Mouse (Mus musculus) midbrain, embryonic 10.5 days (tissue): ENCODE data around the gene Zfp383. TPM values are rescaled to one million over a fixed set of nuclear protein-coding genes. Genes with fewer than 3 reads are reported as not detected.

Source experiments
- DNase-seq: peaks from one replicate; pipeline ENCODE4 v3.0.0-alpha.2; 2017; ENCODE audit warnings: low spot score
- H3K27ac ChIP-seq: fragments of 300-500 bp; sonication (generic); replicated peaks from 2 replicates; pipeline ENCODE4 v1.5.1; 2016; ENCODE audit warnings: mild to moderate bottlenecking
- H3K27me3 ChIP-seq: fragments of 300-500 bp; sonication (generic); 2 replicates; pipeline ENCODE4 v1.6.1; 2016; ENCODE audit warnings: low read depth, mild to moderate bottlenecking; ENCODE audit not compliant: poor library complexity, severe bottlenecking
- H3K36me3 ChIP-seq: fragments of 300-500 bp; sonication (generic); 2 replicates; pipeline ENCODE4 v1.6.1; 2016; ENCODE audit warnings: mild to moderate bottlenecking, moderate library complexity
- H3K4me1 ChIP-seq: fragments of 300-500 bp; sonication (generic); 2 replicates; pipeline ENCODE4 v1.6.1; 2016
- H3K4me3 ChIP-seq: fragments of 300-500 bp; sonication (generic); 2 replicates; pipeline ENCODE4 v1.5.1; 2016; ENCODE audit warnings: mild to moderate bottlenecking, moderate library complexity
- H3K9me3 ChIP-seq: fragments of 300-500 bp; sonication (generic); replicated peaks from 2 replicates; pipeline ENCODE4 v1.6.1; 2016; ENCODE audit warnings: mild to moderate bottlenecking
- WGBS: fragments of 180-500 bp; shearing (Covaris S2); methylation state at CpG from one replicate; pipeline ENCODE4 v1.1.7; 2016; 5-methylcytosine and 5-hydroxymethylcytosine counted together
- polyA plus RNA-seq: library from polyadenylated mRNA; unstranded; fragments of >200 nt; fragmentation: Nextera tagmentation; extraction: Ambion mirVana; gene quantifications from 2 replicates; pipeline ENCODE4 v1.2.1, GENCODE M21; 2016

Gene Zfp383
- polyA plus RNA-seq, 1 experiment from 2014 or later, result 5.4 TPM

DNA sequence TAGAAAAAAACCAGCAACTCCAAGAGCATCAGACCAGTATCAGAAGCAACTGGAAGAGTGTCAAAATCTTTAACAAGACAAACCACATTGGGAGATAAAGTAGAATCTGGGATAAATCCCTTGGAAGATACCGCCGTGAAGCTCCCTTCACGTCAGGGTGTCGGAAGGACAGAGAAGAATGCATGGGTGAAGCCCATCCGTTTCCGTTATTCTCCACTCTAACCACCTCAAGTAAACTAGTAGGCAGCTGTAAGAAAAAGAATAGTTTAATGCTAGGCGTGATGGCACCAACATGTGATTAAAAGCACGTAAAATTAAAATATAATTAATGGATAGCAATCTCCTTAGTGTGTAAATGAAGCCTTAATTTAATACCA is 1.4 kb upstream of the Zfp383 start:
- Histone ChIP-seq H3K27ac (peak overlapping the region; percentile 94), H3K9me3 (no peaks in the 10 kb centered on the region), H3K36me3 (peaks cover 31% of the 10 kb centered on the region), H3K4me1 (peaks cover 24% of the 10 kb centered on the region), H3K4me3 (peak overlapping the region; percentile 55), H3K27me3 (no peaks in the 10 kb centered on the region)
- 23% methylated on average over 8 of the region's 8 CpGs for WGBS
- peak; percentile 33 for DNase-seq

DNA sequence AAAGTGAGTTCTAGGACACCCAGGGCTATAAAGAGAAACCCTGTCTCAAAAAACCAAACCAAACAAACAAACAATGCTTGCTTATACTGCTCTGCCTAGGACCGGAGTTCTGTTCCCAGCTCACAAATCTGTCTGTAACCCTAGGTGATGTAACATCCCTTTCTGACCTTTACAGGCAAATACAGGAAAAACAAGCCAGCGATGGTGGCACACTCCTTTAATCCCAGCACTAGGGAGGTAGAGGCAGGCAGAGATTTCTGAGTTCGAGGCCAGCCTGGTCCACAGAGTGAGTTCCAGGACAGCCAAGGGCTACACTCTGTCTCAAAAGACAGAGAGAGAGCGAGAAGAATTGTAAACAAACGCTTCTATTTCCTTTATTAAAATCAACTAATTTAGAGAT is 817 bp upstream of the Zfp383 start:
- peak overlapping the region; percentile 55; the same call in 1 of the 2 replicates for H3K4me3 ChIP-seq
- no peaks in the 10 kb centered on the region for H3K9me3 ChIP-seq
- peaks cover 32% of the 10 kb centered on the region for H3K36me3 ChIP-seq
- H3K27me3 ChIP-seq, result no peaks in the 10 kb centered on the region
- H3K27ac ChIP-seq, result peak overlapping the region; percentile 94
- no peak for DNase-seq
- 90% methylated on average over 5 of the region's 5 CpGs for WGBS
- peaks cover 24% of the 10 kb centered on the region for H3K4me1 ChIP-seq

DNA sequence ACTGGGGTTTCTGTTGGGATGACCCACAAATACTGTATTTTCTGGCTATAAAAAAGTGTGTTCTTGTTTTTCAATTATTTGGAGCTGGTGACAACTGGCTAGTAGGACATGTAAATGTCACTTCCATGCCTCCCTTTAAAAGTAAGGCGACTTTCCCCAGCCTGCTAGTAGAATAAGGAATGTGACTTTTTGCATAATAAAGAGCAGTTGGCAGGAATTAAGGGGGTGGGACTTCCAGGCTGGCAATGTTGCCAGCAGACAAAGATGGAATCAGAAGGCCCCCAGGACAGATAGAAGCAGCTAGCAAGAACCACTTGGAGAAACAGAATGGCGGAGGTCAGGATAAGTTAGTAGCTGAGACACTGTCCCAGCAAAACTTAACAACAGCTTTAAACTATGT is 2.2 kb downstream of the Zfp383 start:
- Histone ChIP-seq H3K4me1 (peaks cover 24% of the 10 kb centered on the region), H3K27ac (no peak overlapping the region), H3K27me3 (no peaks in the 10 kb centered on the region), H3K9me3 (peaks cover 5% of the 10 kb centered on the region), H3K4me3 (0 out of 2 replicates have a peak overlapping the region, but pooled peaks have one; percentile 68), H3K36me3 (peaks cover 44% of the 10 kb centered on the region)
- no peak for DNase-seq
- 66% methylated on average over 2 of the region's 2 CpGs for WGBS

DNA sequence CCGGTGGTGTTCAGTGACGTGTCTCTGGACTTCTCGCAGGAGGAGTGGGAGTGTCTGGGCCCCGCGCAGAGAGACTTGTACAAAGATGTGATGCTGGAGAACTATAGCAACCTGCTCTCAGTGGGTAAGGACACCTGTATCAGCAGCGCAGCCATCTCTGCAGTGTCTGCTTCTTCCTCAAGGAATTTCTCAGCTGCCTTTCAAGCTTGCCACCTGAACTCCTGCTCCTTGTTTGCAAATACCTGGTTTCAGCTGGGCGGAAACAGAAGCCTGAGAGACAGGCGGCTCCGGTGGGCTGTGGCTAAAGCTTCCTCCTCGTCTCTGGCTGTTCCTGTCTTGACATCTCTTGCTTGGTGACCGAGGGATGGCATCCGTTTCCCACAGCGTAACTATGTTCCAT is 4.1 kb downstream of the Zfp383 start:
- peaks cover 63% of the 10 kb centered on the region for H3K36me3 ChIP-seq
- peaks cover 13% of the 10 kb centered on the region for H3K9me3 ChIP-seq
- H3K27ac ChIP-seq, result no peak overlapping the region
- H3K4me3 ChIP-seq, result no peak overlapping the region
- peaks cover 18% of the 10 kb centered on the region for H3K4me1 ChIP-seq
- WGBS, result 96% methylated on average over 13 of the region's 13 CpGs
- no peak for DNase-seq
- H3K27me3 ChIP-seq, result no peaks in the 10 kb centered on the region

DNA sequence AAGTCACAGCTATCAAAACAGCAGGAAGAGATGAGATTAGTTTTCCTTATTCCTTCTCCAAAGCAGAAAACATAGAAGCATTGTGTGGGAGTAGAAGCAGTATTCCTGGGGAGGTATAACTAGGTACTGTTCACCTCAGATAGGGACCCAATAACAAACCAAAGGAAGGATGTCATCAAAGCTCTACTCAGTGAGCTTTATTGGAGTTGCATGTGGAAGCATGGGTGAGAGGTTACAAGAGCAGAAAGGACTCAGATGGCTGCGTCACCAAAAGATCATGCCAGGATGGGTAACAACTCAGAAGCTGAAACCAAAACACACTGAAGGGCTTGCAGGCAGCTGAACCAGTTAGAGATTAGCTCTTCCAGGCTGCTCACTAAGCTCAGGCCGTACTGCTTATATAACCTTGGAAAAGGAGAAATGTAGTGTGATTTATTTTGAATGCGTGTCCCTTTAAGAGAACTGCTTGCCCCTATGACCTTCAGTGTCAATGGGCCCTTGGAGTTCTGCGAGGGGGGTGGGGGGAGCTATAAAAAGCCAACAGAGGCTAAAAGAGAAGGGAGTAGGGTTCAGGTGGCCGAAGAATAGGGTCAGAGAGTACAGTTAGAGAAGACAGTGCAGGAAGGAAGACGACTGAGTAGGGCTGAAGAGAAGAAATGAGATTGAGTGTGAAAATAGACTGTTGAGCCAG is 9.5 kb downstream of the Zfp383 start:
- Histone ChIP-seq H3K4me3 (no peak overlapping the region), H3K27ac (no peak overlapping the region), H3K36me3 (peaks cover 49% of the 10 kb centered on the region), H3K4me1 (no peaks in the 10 kb centered on the region), H3K9me3 (peaks cover 13% of the 10 kb centered on the region), H3K27me3 (no peaks in the 10 kb centered on the region)
- DNase-seq, result no peak
- WGBS, result 75% methylated on average over 6 of the region's 6 CpGs

DNA sequence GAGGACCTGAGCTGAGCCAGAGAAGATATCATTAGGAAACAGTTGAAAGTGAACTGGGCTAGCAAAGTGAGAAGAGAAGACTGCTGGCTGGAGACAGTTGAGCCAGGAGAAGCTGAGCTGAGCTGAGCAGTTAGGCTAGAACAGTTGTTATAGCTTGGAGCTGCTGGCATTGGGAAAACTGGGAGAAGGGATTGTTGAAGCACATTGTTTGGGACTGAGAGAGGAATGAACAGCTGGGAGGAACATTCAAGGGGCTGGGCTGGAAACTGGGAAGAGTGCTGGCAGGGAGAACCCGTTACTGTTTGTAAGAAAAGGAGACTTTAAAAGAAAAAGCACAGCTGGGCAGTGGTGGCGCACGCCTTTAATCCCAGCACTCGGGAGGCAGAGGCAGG is 10.0 kb downstream of the Zfp383 start:
- WGBS, result 83% methylated on average over 4 of the region's 4 CpGs
- Histone ChIP-seq H3K27me3 (no peaks in the 10 kb centered on the region), H3K4me1 (no peaks in the 10 kb centered on the region), H3K4me3 (no peak overlapping the region), H3K27ac (no peak overlapping the region), H3K9me3 (peaks cover 13% of the 10 kb centered on the region), H3K36me3 (peaks cover 45% of the 10 kb centered on the region)
- no peak for DNase-seq

DNA sequence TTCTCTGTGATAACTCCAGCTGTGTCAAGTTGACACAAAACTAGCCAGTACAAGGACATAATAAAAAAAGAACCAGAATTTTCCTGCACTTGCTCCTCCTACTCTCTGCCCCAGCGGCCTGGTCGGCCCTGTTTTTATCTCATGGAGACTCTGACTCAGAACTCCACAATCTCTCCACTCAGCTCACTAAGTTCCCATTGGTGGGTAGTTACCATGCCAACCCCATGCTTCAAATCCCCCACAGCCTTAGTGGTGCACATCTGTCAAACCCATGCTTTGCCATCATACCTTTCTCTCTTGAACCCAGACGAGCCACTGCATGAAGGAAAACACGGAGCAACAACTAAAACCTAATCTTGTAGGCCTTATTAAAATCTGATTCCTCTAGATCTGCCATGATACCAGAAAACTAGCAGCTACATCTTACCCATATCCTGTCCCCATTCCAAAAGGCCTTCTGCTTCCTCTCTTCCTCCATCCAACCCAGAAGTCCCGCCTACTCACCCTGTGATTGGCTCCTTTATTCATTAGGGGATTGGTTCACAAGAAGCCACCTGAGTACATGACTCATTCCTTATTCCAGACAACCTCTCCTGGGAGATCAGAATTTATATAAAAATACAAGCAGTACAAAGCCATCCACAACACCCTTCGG is 13.5 kb downstream of the Zfp383 start:
- Histone ChIP-seq H3K9me3 (no peaks in the 10 kb centered on the region), H3K36me3 (peaks cover 10% of the 10 kb centered on the region), H3K27me3 (no peaks in the 10 kb centered on the region), H3K27ac (no peak overlapping the region), H3K4me1 (no peaks in the 10 kb centered on the region), H3K4me3 (no peak overlapping the region)
- WGBS, result 88% methylated on average over 6 of the region's 6 CpGs
- DNase-seq, result no peak

DNA sequence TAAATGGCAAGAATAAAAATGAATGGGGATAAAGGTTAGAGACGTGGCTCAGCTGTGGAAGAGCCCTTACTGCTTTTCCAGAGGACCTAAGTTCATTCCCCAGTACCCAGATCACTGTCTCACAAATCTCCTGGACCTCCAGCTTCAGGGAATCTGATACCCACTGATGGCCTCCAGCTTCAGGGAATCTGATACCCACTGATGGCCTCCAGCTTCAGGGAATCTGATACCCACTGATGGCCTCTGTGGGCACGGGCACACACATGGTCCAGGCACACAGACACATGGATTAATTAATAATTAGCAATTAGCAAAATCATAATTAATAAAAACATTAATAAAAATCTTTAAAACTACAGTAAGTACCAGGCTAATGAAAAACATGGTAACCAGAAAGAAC is 14.8 kb downstream of the Zfp383 start:
- DNase-seq, result no peak
- Histone ChIP-seq H3K36me3 (no peaks in the 10 kb centered on the region), H3K4me3 (no peak overlapping the region), H3K4me1 (no peaks in the 10 kb centered on the region), H3K27me3 (no peaks in the 10 kb centered on the region), H3K27ac (no peak overlapping the region), H3K9me3 (no peaks in the 10 kb centered on the region)
- 79% methylated on average over 2 of the region's 2 CpGs for WGBS

DNA sequence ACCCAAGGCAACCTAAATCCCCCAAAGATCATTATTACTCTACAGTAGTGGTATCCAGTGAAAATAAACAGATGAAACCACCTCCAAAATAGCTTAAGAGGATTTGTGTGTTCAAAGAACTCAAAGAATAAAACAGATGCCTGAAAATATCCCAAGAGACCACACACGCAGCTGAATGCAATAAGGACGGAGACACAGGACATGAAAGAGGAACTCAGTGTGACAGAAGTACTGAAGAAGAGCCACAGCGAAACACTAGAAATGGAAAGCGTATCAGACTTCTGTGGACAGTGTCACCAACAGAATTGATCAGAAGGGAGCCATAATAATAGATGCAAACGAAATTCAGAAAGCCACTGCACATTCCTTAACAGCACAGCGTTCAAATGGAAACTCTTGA is 30.8 kb downstream of the Zfp383 start:
- H3K36me3 ChIP-seq, result peaks cover 80% of the 10 kb centered on the region
- no peaks in the 10 kb centered on the region for H3K9me3 ChIP-seq

DNA sequence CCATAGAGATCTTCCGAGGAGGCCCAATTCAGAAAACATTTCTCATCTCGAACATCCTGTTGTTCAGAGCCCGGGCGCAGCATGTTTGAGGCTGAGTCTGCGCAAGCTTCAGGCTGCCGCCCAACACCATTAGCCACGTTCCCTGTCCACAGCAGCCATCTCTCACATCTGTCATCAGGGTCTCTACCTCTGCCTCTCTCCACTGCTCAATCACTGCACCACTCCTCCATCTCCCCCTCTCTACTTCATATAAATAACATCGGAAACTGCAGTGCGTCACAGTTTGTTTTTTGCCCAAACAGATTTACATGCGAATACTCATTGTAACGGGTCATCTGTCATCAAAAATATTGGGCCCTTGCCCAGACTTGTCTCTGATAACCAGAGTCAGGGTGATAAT is 33.0 kb downstream of the Zfp383 start:
- Histone ChIP-seq H3K4me3 (no peak overlapping the region), H3K36me3 (peaks cover 65% of the 10 kb centered on the region), H3K9me3 (no peaks in the 10 kb centered on the region), H3K27me3 (no peaks in the 10 kb centered on the region), H3K4me1 (no peaks in the 10 kb centered on the region; the same call in 1 of the 2 replicates), H3K27ac (no peak overlapping the region)
- no peak for DNase-seq
- WGBS, result 95% methylated on average over 11 of the region's 11 CpGs

More for the DNA sequence above, 30.8 kb downstream of the Zfp383 start:
- DNase-seq, result no peak
- WGBS, result 86% methylated on average over 6 of the region's 6 CpGs
- no peak overlapping the region for H3K4me3 ChIP-seq
- no peaks in the 10 kb centered on the region for H3K27me3 ChIP-seq
- no peaks in the 10 kb centered on the region; the same call in 1 of the 2 replicates for H3K4me1 ChIP-seq
- no peak overlapping the region for H3K27ac ChIP-seq

DNA sequence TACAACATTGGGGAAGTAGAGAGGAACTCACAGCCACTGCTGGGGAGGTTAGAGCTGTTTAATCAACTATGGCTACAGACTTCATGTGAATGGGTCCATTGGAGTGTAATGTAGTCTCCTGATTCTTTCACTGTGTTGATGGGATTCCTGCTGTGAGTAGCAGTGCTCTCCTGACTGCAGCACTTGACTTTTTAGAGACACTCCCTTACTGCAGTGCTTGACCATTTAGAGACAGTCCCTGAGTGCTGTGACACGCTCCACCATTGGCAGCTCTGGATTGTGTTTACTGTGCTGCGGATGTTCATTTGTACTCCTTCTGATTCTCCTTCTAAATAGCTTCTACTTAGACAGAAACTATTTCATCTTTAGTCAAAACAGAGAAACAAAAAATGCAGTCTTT is 34.7 kb downstream of the Zfp383 start:
- Histone ChIP-seq H3K4me1 (no peaks in the 10 kb centered on the region; the same call in 1 of the 2 replicates), H3K9me3 (no peaks in the 10 kb centered on the region), H3K27me3 (no peaks in the 10 kb centered on the region), H3K4me3 (no peak overlapping the region), H3K27ac (no peak overlapping the region), H3K36me3 (peaks cover 56% of the 10 kb centered on the region)
- DNase-seq, result no peak
- WGBS, result 58% methylated on average over 2 of the region's 2 CpGs

DNA sequence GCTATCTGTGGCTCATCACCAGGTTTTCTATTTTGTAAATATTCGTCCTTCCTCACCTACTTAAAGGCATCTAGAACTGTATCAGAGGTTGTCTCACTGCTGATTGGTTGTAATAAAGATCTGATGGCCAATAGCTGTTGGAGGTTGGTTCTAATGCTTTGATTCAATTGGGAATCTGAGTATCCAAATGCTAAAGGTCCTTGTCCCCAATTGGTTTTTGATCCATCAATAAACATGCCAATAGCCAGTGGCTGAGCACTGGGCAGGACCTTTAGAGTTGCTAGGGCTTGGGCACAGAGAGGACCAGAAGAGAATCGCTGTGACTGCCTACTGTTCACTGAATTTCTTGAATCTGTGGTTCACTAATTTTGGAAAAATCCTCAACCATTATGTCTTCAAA is 35.7 kb downstream of the Zfp383 start:
- H3K27me3 ChIP-seq, result no peaks in the 10 kb centered on the region
- no peak for DNase-seq
- WGBS, result 73% methylated on average over 2 of the region's 2 CpGs
- no peak overlapping the region for H3K27ac ChIP-seq
- H3K4me3 ChIP-seq, result no peak overlapping the region
- H3K9me3 ChIP-seq, result no peaks in the 10 kb centered on the region
- H3K4me1 ChIP-seq, result no peaks in the 10 kb centered on the region; the same call in 1 of the 2 replicates
- peaks cover 60% of the 10 kb centered on the region for H3K36me3 ChIP-seq

DNA sequence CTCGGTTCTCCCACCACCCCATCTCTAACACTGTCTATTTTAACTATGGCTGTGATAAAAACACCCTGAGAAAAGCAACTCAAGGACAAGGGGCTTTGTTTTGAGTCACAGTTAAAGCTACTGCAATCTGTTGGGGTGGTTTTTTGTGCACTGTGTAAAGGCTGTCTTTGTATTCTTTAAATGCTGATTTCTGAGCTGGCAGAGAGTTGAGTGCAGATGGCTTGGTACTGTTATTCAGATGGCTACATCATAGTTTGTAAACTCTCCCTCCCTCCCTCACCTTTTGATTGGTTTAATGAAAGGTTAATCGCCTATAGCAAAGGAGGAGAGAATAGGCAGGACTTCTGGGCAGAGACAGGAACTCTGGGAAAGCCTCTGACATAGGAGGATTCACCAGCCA is 36.2 kb downstream of the Zfp383 start:
- H3K4me1 ChIP-seq, result no peaks in the 10 kb centered on the region
- H3K36me3 ChIP-seq, result peaks cover 64% of the 10 kb centered on the region
- H3K4me3 ChIP-seq, result no peak overlapping the region
- H3K9me3 ChIP-seq, result no peaks in the 10 kb centered on the region
- no peak overlapping the region for H3K27ac ChIP-seq
- WGBS, result 73% methylated on average over 2 of the region's 2 CpGs
- no peaks in the 10 kb centered on the region for H3K27me3 ChIP-seq
- DNase-seq, result no peak
